Mouse (Mus musculus): Measurements from ENCODE around the gene Mycl. TPM values are rescaled to one million over a fixed set of nuclear protein-coding genes. Genes with fewer than 3 reads are reported as not detected.

The Mycl gene
- polyA plus RNA-seq, 1 experiment from 2014 or later = 1.4 TPM

DNA sequence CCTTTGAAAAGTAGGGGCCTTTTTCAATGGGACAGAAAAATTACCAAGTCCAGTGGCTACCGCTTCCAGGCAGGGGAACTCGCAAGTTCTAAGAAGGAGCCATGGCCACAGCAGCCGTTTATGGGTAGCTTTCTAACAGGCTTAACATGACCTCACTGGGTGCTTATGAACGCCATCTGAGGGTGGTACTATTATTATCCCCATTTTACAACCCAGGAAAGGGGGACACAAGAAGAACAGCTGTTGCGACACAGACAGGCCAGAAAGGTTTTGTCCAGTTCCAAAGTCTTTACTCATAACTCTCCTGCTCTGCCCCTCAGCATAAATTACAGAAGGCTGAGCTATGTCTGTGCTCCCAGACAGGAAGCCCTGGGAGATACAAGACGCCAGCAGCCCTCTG is 33.9 kb upstream of the Mycl start:
- Histone ChIP-seq H3K9me3 (no peaks in the 10 kb centered on the region), H3K27ac (replicated peaks) (no peak overlapping the region), H3K9ac (peak overlapping the region; percentile 72), H3K4me2 (peak overlapping the region; percentile 95), H3K4me1 (peaks cover 39% of the 10 kb centered on the region), H3K4me3 (peak overlapping the region; percentile 60), H3K27me3 (replicated peaks) (peaks cover 74% of the 10 kb centered on the region), H3K36me3 (no peaks in the 10 kb centered on the region)
- no peak for ATAC-seq (ENCODE audit: extremely low read depth, insufficient number of reproducible peaks, low FRiP score, low TSS enrichment)
- WGBS = 37% methylated on average over 6 of the region's 6 CpGs

DNA sequence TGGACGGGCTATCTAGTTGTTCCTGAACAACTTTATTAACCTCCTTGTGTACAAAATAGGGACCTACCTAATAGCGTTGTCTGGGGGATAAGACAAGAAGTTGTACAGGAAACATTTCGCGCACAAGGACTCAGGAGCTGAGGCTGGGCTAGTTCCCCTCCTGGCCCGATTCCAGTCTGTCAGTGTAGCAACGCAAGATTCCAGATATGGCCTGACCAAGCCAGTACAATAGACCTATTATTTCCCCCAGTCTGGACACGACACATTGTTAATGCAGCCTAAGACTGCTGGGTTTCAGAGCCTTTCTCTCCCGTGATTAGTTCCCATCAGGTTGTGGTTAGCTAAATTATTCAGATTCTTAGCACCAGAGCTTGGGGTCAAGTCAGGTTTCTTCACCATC is 32.7 kb upstream of the Mycl start:
- Histone ChIP-seq H3K27me3 (replicated peaks) (peaks cover 63% of the 10 kb centered on the region), H3K4me1 (peaks cover 39% of the 10 kb centered on the region), H3K9me3 (no peaks in the 10 kb centered on the region), H3K9ac (no peak overlapping the region), H3K36me3 (no peaks in the 10 kb centered on the region), H3K27ac (replicated peaks) (0 out of 2 replicates have a peak overlapping the region, but pooled peaks have one; percentile 3), H3K4me3 (no peak overlapping the region), H3K4me2 (peak overlapping the region; percentile 95; the same call in 1 of the 2 replicates)
- 37% methylated on average over 8 of the region's 8 CpGs for WGBS
- no peak for ATAC-seq (ENCODE audit: extremely low read depth, insufficient number of reproducible peaks, low FRiP score, low TSS enrichment)

DNA sequence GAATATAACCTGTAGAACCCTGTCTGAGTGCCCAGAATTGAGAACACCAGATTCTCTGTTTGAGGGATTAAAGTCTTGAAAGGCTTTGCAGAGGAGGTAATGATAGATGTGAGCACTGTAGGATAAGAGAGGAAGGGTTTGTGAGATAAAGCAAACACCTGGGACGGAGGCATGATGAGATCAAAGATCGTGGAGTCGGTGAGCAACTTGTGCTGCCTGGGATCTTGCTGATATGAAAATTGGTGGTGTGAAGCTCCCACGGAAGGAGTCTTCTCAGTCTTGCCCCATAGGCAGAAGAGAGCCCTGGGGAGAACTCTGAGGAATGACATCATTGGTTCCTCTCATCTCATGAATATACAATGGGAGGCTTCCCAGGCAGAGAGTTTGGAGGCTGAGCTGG is 27.3 kb upstream of the Mycl start:
- no peak overlapping the region for H3K4me2 ChIP-seq
- no peaks in the 10 kb centered on the region for H3K9me3 ChIP-seq
- H3K4me1 ChIP-seq = peaks cover 4% of the 10 kb centered on the region
- no peak overlapping the region for H3K4me3 ChIP-seq
- no peak overlapping the region for H3K27ac ChIP-seq (replicated peaks)
- no peak for ATAC-seq (ENCODE audit: extremely low read depth, insufficient number of reproducible peaks, low FRiP score, low TSS enrichment)
- H3K36me3 ChIP-seq = no peaks in the 10 kb centered on the region
- no peak overlapping the region for H3K9ac ChIP-seq
- H3K27me3 ChIP-seq (replicated peaks) = peaks cover 46% of the 10 kb centered on the region
- WGBS = 45% methylated on average over 4 of the region's 4 CpGs

DNA sequence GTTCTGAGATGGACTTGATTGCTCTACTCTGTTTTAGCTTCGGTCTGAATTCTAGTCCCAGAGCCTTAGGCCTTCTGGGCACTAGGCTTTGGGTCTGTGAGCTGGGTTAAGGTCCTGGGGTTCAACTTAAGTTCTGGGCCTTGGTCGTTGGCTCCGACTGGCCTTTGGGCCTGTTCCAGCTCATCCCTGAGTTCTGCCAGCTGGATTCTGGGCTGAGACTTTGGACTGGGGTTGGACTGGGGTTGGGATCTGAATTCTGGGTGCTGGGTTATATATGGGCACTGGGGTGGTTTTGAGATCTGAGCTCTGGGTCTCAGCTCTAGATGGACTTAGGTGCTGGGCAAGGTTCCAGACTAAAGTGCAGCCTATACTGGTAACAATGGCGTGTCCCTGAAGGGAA is 24.3 kb upstream of the Mycl start:
- 73% methylated on average over 4 of the region's 4 CpGs for WGBS
- H3K4me1 ChIP-seq = no peaks in the 10 kb centered on the region

DNA sequence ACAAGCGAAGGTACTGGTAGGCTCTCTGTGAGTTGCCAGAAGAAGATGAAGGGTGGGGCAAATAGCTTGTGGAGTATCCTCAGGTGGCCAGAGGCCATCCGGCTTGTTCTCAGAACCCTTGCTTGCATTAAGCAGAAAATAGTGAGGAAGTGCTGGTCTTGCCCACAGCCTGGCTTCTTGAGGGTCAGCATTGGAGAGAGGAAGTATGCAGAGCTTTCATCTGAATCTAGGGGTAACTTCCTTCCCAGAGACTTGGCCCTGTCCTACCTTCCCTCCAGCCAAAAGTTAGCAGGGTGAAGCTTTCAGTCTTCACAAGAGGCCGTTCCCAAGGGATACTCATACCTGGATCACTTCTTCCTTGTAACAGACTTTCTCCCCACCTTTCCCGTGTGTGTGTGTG is 23.8 kb upstream of the Mycl start:
- H3K27me3 ChIP-seq (replicated peaks) = peaks cover 46% of the 10 kb centered on the region
- WGBS = 62% methylated on average over 4 of the region's 4 CpGs
- no peaks in the 10 kb centered on the region for H3K9me3 ChIP-seq
- no peaks in the 10 kb centered on the region for H3K4me1 ChIP-seq
- H3K4me2 ChIP-seq = no peak overlapping the region
- no peak for ATAC-seq (ENCODE audit: extremely low read depth, insufficient number of reproducible peaks, low FRiP score, low TSS enrichment)
- no peaks in the 10 kb centered on the region for H3K36me3 ChIP-seq
- no peak overlapping the region for H3K27ac ChIP-seq (replicated peaks)
- no peak overlapping the region for H3K4me3 ChIP-seq
- H3K9ac ChIP-seq = no peak overlapping the region

More for the DNA sequence above, 24.3 kb upstream of the Mycl start:
- H3K4me3 ChIP-seq = no peak overlapping the region
- H3K36me3 ChIP-seq = no peaks in the 10 kb centered on the region
- H3K9ac ChIP-seq = no peak overlapping the region
- H3K4me2 ChIP-seq = no peak overlapping the region
- H3K27me3 ChIP-seq (replicated peaks) = peaks cover 46% of the 10 kb centered on the region
- no peak for ATAC-seq (ENCODE audit: extremely low read depth, insufficient number of reproducible peaks, low FRiP score, low TSS enrichment)
- H3K27ac ChIP-seq (replicated peaks) = no peak overlapping the region
- H3K9me3 ChIP-seq = no peaks in the 10 kb centered on the region

DNA sequence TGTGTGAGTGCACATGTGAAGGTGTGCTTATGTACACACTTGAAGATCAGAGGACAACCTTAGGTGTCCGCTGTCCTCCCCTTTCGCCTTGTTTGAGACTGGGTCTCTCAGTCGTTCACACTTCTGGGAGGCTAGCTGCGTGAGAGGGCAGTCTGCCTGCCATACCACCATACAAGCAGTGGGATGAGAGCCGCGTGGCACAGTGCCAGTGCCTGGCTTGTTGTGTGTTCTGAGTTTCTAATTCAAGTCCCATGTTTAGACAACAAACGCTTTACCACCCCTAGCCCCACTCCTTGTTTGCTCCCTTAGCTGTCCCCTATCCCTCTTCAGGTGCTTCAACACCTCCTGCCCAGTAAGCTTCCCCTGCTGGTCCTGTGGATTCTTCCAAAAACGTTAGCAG is 23.4 kb upstream of the Mycl start:
- Histone ChIP-seq H3K9ac (no peak overlapping the region), H3K27me3 (replicated peaks) (peaks cover 46% of the 10 kb centered on the region), H3K36me3 (no peaks in the 10 kb centered on the region), H3K4me3 (no peak overlapping the region), H3K27ac (replicated peaks) (no peak overlapping the region), H3K4me2 (no peak overlapping the region), H3K4me1 (no peaks in the 10 kb centered on the region), H3K9me3 (no peaks in the 10 kb centered on the region)
- 60% methylated on average over 8 of the region's 8 CpGs for WGBS
- no peak for ATAC-seq (ENCODE audit: extremely low read depth, insufficient number of reproducible peaks, low FRiP score, low TSS enrichment)

DNA sequence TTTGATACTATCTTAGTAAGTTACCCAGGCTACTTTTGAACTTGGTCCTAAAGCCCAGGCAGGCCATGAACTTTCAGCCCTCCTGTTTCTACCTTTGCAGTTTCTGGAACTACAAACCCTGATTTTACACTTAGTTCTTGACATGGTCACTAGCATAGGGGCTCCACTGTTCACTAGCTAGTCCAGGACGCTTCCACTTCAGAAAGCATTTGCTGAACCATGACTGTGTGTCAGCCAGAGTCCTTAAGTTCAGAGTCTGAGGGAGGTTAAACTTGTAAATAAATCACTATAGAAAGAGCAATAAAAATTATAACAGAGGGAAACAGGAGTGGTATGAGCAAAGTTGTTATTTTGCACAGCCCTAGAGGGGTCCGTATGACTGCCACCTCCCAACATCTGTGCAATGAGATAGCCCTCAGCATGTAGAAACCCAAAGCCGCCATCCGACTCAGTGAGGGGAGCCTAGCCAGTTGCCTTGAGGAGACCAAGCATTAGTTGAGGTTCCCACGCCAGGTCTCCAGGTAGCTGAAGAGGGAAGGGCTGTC is 20.4 kb upstream of the Mycl start:
- Histone ChIP-seq H3K27me3 (replicated peaks) (peaks cover 57% of the 10 kb centered on the region), H3K4me1 (no peaks in the 10 kb centered on the region), H3K4me2 (no peak overlapping the region), H3K9ac (no peak overlapping the region), H3K27ac (replicated peaks) (no peak overlapping the region), H3K4me3 (no peak overlapping the region), H3K9me3 (no peaks in the 10 kb centered on the region), H3K36me3 (no peaks in the 10 kb centered on the region)
- WGBS = 73% methylated on average over 5 of the region's 5 CpGs
- ATAC-seq (ENCODE audit: extremely low read depth, insufficient number of reproducible peaks, low FRiP score, low TSS enrichment) = no peak

DNA sequence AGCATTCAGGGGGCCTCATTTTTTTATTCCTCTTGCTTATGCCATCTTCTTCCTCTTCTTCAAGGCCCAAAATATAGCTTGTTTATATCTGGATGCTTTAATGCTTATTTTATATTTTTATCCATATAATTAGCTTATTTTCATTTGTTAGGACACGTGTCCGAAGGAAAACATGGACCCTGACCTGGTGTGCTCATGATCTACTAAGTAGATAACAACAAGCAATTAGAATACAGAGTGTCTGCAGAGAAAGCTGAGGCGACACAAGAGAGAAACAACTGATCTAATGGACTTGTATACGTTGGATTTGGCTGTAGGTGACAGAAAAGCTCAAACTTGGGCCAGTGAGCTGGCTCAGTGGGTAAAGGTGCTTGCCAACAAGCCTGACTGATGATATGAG is 18.6 kb upstream of the Mycl start:
- peaks cover 11% of the 10 kb centered on the region for H3K4me1 ChIP-seq
- ATAC-seq (ENCODE audit: extremely low read depth, insufficient number of reproducible peaks, low FRiP score, low TSS enrichment) = no peak
- no peak overlapping the region for H3K4me3 ChIP-seq
- no peaks in the 10 kb centered on the region for H3K36me3 ChIP-seq
- no peaks in the 10 kb centered on the region for H3K9me3 ChIP-seq
- H3K27me3 ChIP-seq (replicated peaks) = peaks cover 47% of the 10 kb centered on the region
- no peak overlapping the region for H3K27ac ChIP-seq (replicated peaks)
- H3K9ac ChIP-seq = no peak overlapping the region
- 68% methylated on average over 4 of the region's 4 CpGs for WGBS
- no peak overlapping the region for H3K4me2 ChIP-seq

DNA sequence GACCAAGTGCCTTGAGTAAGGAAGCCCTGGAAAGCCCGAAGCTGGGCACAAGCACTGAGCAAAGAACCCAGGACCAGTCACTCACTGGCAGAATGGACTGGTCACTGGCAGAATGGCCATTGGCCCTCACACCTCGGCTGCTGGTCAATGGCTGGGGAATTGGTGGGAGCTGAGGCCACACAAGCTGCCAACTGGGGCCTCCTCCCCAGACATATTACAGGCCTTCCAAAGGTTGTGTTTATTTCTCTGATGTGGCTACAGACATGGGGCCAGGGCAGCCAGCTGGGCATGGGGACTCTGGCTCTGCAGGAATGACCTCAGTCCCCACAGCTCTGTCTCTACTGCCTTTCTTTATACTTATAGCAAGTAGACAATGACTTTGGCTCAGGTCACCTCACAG is 16.6 kb upstream of the Mycl start:
- H3K27me3 ChIP-seq (replicated peaks) = peaks cover 49% of the 10 kb centered on the region
- no peak overlapping the region for H3K4me2 ChIP-seq
- no peak overlapping the region for H3K4me3 ChIP-seq
- H3K36me3 ChIP-seq = no peaks in the 10 kb centered on the region
- no peak for ATAC-seq (ENCODE audit: extremely low read depth, insufficient number of reproducible peaks, low FRiP score, low TSS enrichment)
- no peak overlapping the region for H3K9ac ChIP-seq
- H3K9me3 ChIP-seq = no peaks in the 10 kb centered on the region
- H3K27ac ChIP-seq (replicated peaks) = no peak overlapping the region
- 73% methylated on average over 2 of the region's 2 CpGs for WGBS
- peaks cover 18% of the 10 kb centered on the region for H3K4me1 ChIP-seq

DNA sequence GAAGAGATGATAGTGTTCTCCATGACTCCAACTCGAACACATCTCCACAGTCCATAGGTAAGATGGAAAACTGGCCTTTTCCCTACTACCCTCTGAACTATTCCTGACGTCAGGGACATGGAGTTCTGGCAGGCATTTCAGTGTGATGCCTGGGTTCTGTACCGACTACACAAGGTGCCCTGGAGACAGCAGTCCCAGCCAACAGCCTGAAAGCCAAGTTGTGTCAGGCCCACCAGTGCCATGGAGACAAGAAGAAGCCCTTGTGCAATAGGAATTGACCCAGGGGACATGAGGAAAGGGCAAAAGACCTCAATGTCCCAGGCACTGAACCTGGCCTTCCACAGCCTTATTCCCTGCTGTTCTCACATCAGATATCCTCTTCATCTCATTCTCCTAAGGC is 15.6 kb upstream of the Mycl start:
- Histone ChIP-seq H3K9ac (no peak overlapping the region), H3K4me3 (no peak overlapping the region), H3K9me3 (no peaks in the 10 kb centered on the region), H3K4me2 (no peak overlapping the region), H3K27me3 (replicated peaks) (peaks cover 52% of the 10 kb centered on the region), H3K27ac (replicated peaks) (no peak overlapping the region), H3K36me3 (no peaks in the 10 kb centered on the region), H3K4me1 (peaks cover 18% of the 10 kb centered on the region)
- 70% methylated on average over 3 of the region's 3 CpGs for WGBS
- no peak for ATAC-seq (ENCODE audit: extremely low read depth, insufficient number of reproducible peaks, low FRiP score, low TSS enrichment)

DNA sequence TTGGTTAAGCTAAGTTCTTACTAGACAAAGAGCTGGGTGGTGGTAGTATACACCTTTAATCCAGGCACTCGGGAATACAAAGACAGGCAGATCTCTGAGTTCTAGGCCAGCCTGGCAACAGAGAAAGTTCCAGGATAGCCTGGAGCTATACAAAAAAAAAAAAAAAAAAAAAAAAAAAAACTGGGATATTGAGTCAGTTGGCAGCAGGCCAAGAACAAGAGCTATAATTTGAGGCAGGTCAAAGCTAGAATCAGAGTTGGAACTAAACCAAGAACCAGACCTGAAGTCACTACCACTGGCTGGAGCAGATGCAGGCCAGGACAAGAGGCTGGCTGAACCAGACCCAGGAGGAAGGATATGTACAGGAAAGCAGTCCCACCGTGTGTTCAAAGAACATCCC is 14.8 kb upstream of the Mycl start:
- Histone ChIP-seq H3K4me2 (no peak overlapping the region), H3K27ac (replicated peaks) (no peak overlapping the region), H3K4me3 (no peak overlapping the region), H3K9me3 (no peaks in the 10 kb centered on the region), H3K4me1 (peaks cover 18% of the 10 kb centered on the region), H3K9ac (no peak overlapping the region), H3K36me3 (no peaks in the 10 kb centered on the region), H3K27me3 (replicated peaks) (peaks cover 48% of the 10 kb centered on the region)
- ATAC-seq (ENCODE audit: extremely low read depth, insufficient number of reproducible peaks, low FRiP score, low TSS enrichment) = no peak
- WGBS = 67% methylated on average over 2 of the region's 2 CpGs

DNA sequence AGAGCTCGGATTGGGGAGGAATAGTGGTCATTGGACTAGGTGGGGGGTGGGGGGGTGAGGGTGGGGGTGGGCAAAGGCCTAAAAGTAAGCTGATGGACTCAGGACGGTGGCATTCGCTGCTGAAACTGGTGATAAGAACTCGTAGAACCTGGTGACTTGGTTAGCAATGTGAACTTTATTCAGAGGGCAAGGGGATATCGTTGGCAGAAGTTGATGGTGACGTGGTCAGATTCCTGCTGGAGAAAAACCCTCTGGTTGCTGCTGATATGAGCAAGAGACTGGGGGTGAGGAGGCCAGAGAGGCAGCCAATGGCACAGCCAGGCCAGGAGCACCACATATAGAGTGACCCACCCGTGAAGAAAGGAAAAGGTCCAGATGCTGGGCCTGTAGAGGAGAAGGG is 14.2 kb upstream of the Mycl start:
- H3K4me1 ChIP-seq = peaks cover 18% of the 10 kb centered on the region
- no peak overlapping the region for H3K27ac ChIP-seq (replicated peaks)
- H3K9ac ChIP-seq = no peak overlapping the region
- no peaks in the 10 kb centered on the region for H3K9me3 ChIP-seq
- peaks cover 48% of the 10 kb centered on the region for H3K27me3 ChIP-seq (replicated peaks)
- no peaks in the 10 kb centered on the region for H3K36me3 ChIP-seq
- H3K4me2 ChIP-seq = no peak overlapping the region
- WGBS = 47% methylated on average over 7 of the region's 7 CpGs
- no peak overlapping the region for H3K4me3 ChIP-seq
- ATAC-seq (ENCODE audit: extremely low read depth, insufficient number of reproducible peaks, low FRiP score, low TSS enrichment) = no peak
